Mouse (Mus musculus): ENCODE data around the gene Samd4b. TPM values are rescaled to one million over a fixed set of nuclear protein-coding genes. Genes with fewer than 3 reads are reported as not detected.
A peak's percentile ranks its signal among the peaks of the same experiment; 100 is the strongest.
"Not testable (repeated sequence)": the region's sequence is repeated elsewhere in the genome, so short reads cannot be mapped to it uniquely, and the experiment has no call there.

Gene Samd4b
- polyA plus RNA-seq (2015; fragmentation: Nextera tagmentation; extraction: Ambion mirVana): 20.0 and 25.7 TPM in 2 replicates

DNA sequence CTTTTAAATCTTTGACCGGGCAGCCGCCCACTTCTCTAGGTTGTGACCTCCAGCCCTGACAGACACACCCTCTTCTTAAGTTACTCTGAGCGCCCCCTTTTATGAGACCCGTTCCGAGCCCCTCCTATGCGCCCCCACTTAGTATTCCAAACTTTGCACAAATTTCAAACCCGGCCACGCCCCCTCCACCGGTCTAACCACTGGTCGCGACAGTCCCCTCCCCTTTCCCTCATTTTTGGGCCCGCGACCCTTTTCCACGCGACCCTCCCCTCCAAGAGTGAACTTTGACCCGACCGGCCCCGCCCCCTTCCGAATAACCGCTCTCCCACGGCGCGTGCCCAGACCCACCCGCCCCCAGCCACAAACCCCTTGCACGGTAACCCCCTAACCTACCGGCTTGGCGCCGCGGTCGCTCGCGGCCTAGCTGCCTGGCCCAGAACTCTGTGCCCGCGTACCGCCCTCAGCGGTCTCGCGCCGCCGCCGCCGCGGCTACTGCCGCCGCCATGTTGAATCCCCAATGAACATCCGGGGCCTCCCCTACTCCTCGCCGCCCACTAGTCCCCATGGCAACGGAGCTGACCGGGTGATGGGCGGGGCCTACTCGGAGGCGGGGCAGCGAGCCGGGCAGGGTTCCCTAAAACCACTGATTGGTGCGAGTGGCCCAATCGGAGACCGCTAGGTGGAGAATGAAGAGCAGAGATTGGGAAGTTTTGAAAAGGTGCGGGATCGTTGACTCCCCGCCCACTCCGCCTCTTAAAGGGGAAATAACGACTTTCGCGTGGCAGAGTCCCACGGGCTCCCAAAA is at the start of gene Samd4b, which contains the start of gene Pak4:
Gene Samd4b, minus strand, starts transcription at position 503 of the 805 bp plus-strand sequence.
Gene Pak4, minus strand, starts transcription at position 544 of the 805 bp plus-strand sequence.
- Histone ChIP-seq H3K4me3 (replicated peaks) (peak within 1 kb of the TSS; percentile 62), H3K27ac (peak within 1 kb of the TSS; percentile 85), H3K36me3 (no peaks in the 10 kb centered on the region), H3K27me3 (no peaks in the 10 kb centered on the region), H3K9ac (replicated peaks) (peak within 1 kb of the TSS; percentile 77), H3K9me3 (no peaks in the 10 kb centered on the region), H3K4me1 (replicated peaks) (peaks cover 45% of the 10 kb centered on the region), H3K4me2 (replicated peaks) (peak within 1 kb of the TSS; percentile 76)
- under 1% methylated on average over 66 of the region's 66 CpGs for WGBS
- ATAC-seq: peak; percentile 94

DNA sequence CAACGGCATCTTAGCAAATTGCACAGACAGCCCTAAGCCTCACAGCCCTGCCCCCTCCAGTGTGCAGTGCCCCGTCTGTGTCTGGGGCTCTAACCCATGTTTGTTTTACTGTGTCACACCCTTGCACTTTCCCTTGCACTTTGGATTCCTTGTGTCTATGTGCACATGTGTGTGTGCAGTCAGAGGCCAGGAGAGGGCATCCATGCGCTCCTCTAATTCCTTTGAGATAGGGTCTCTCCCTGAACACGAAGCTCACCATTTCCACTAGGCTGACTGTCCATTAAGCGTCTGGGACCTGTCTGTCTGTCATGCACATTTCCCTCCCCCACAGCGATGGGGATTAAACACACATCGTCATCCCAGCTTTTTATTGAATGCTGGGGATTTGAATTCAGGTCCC is 49.1 kb upstream of the Samd4b start:
- Histone ChIP-seq H3K4me3 (replicated peaks) (no peak overlapping the region), H3K27ac (no peak overlapping the region), H3K4me1 (replicated peaks) (no peaks in the 10 kb centered on the region), H3K9ac (replicated peaks) (no peak overlapping the region), H3K27me3 (no peaks in the 10 kb centered on the region), H3K9me3 (no peaks in the 10 kb centered on the region), H3K4me2 (replicated peaks) (no peak overlapping the region), H3K36me3 (no peaks in the 10 kb centered on the region)
- 55% methylated on average over 7 of the region's 7 CpGs for WGBS
- no peak for ATAC-seq

DNA sequence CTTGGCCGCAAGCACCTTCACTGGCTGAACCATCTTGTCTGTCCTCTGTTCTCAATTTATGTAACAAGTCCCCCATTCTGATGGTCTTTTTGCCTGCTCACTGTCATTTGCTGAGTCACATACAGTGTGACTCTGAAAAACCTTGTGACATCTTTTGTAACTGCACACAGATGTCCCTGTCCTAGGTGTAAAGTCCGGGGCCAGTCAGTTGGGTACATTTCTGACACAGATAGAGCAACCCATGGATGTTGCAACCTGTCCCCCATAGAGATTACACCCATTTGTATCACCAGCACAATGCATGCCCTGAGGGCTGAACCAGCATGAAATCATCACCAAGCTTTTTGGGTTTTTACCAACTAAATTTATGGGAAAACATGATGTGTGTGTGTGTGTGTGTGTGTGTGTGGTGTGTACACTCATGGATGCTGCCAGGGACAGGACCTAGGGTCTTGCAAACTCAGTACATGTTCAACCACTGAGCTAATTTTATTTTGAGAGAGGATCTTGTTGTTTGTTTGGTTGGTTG is 48.1 kb upstream of the Samd4b start:
- Histone ChIP-seq H3K9me3 (no peaks in the 10 kb centered on the region), H3K27ac (no peak overlapping the region), H3K36me3 (no peaks in the 10 kb centered on the region), H3K4me3 (replicated peaks) (no peak overlapping the region), H3K27me3 (no peaks in the 10 kb centered on the region), H3K4me2 (replicated peaks) (no peak overlapping the region), H3K9ac (replicated peaks) (no peak overlapping the region), H3K4me1 (replicated peaks) (no peaks in the 10 kb centered on the region)
- ATAC-seq: no peak
- 89% methylated on average over 2 of the region's 2 CpGs for WGBS

DNA sequence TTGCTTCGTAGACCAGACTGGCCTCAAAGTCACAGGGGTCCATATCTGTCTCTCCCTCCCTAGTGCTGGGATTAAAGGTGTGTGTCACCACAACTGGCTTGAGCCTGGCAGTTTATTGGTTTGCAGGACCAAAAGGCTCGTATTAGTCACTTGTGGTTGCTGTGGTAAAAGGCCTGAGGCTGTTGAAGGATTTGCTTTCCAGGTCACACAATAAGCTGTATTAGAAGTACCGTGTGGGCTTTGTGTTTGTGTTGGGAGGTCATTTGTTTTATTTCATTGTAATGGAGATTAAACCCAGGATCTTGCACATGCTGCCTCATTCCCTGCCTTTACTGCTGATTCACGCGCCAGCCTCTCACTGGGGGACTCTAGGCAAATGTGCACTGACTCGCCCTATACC is 47.4 kb upstream of the Samd4b start:
- Histone ChIP-seq H3K27me3 (no peaks in the 10 kb centered on the region), H3K4me3 (replicated peaks) (no peak overlapping the region), H3K4me2 (replicated peaks) (no peak overlapping the region), H3K4me1 (replicated peaks) (no peaks in the 10 kb centered on the region), H3K36me3 (no peaks in the 10 kb centered on the region), H3K27ac (no peak overlapping the region), H3K9me3 (no peaks in the 10 kb centered on the region), H3K9ac (replicated peaks) (no peak overlapping the region)
- 34% methylated on average over 6 of the region's 6 CpGs for WGBS
- no peak for ATAC-seq

DNA sequence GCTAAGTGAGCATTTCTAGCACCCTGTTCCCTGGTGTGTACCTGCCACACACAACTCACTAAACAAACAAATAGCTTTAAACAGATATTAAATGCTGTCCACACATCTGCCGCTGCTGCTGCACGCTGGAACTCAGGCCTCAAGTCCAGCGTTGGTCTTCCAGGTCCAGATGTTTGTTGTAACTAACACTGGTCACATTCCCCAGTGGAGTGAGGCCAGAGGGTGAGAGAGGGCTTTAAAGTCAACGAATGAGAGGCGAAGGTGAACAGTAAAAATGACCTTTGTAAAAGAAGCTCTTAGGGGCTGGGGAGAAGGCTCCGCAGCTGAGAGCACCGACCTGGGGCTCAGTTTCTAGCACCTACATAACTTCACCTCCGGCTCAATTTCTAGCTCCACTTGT is 43.6 kb upstream of the Samd4b start:
- H3K9me3 ChIP-seq: no peaks in the 10 kb centered on the region
- no peaks in the 10 kb centered on the region for H3K27me3 ChIP-seq
- no peak overlapping the region for H3K4me3 ChIP-seq (replicated peaks)
- WGBS: 85% methylated on average over 8 of the region's 8 CpGs
- no peak overlapping the region for H3K4me2 ChIP-seq (replicated peaks)
- peaks cover 3% of the 10 kb centered on the region; the same call in 1 of the 2 replicates for H3K4me1 ChIP-seq (replicated peaks)
- no peaks in the 10 kb centered on the region for H3K36me3 ChIP-seq
- H3K27ac ChIP-seq: no peak overlapping the region
- no peak overlapping the region for H3K9ac ChIP-seq (replicated peaks)
- ATAC-seq: no peak

DNA sequence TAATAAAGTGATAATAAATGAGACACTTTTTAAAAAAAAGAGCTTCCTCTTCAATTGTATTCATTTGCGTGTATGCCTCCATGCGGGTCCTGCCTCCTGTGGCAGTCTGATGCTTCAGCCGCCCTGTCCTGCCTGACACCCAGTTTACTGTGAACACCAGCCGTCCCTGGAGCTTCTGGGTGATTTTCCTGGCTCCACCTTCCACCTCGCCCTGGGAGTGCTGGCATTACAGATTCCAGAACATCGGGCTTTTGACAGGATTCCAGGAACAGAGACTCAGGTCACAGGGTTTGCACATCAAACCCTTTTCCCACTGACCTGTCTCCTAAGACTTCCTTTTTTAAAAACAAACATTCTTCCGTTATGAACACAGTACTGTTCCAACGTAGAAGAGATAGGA is 39.6 kb upstream of the Samd4b start:
- Histone ChIP-seq H3K36me3 (no peaks in the 10 kb centered on the region), H3K4me2 (replicated peaks) (no peak overlapping the region), H3K27me3 (peaks cover 4% of the 10 kb centered on the region; the same call in 1 of the 2 replicates), H3K9ac (replicated peaks) (no peak overlapping the region), H3K9me3 (no peaks in the 10 kb centered on the region), H3K27ac (no peak overlapping the region), H3K4me3 (replicated peaks) (no peak overlapping the region), H3K4me1 (replicated peaks) (peaks cover 3% of the 10 kb centered on the region; the same call in 1 of the 2 replicates)
- no peak for ATAC-seq
- 34% methylated on average over 8 of the region's 8 CpGs for WGBS

DNA sequence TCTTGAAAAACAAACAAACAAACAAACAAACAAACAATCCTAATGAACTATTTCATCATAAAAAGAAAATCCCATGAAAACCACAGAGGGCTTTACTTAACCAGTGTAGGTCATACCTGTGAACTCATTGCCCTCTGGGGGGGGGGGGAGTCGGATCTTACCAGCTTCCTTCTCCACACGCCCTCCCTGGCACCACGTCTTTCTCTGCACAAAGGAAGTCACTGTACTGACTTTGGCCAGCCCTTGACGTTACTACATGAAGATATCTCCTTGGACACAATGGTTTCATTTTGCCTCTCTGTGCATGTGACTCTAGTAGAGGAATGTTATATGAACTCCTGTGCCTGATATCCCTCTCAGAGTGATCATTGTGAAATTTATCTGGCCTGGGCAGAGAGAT is 36.2 kb upstream of the Samd4b start:
- Histone ChIP-seq H3K27me3 (peaks cover 35% of the 10 kb centered on the region), H3K9me3 (no peaks in the 10 kb centered on the region), H3K36me3 (no peaks in the 10 kb centered on the region), H3K9ac (replicated peaks) (no peak overlapping the region), H3K27ac (no peak overlapping the region), H3K4me1 (replicated peaks) (peaks cover 18% of the 10 kb centered on the region), H3K4me3 (replicated peaks) (no peak overlapping the region), H3K4me2 (replicated peaks) (no peak overlapping the region)
- no peak for ATAC-seq
- WGBS: 81% methylated on average over 4 of the region's 4 CpGs

DNA sequence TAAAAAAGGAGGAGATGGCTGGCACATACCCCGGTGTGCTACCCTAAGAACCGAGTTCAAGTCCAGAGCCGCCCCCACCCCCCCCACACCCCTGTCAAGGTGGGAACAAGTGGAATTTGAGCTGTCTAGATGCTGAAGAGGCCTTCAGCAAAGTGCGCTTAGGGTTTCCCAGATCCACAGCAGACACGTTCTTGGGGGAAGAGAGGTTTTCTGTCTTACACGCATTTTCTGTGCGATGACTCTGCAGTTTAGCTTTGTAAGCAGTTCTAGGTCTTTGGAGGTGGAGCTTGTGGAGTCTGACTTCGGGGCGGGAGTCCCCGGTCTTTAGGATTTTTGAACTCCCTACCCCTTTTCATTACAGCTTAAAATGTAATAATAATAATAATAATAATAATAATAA is 33.1 kb upstream of the Samd4b start, which contains the start of gene Acp7:
Gene Acp7, minus strand, starts transcription at position 260 of the 400 bp plus-strand sequence.
- 30% methylated on average over 10 of the region's 10 CpGs for WGBS
- 0 out of 2 replicates have a peak within 1 kb of the TSS, but pooled peaks have one; percentile 25 for H3K9ac ChIP-seq (replicated peaks)

DNA sequence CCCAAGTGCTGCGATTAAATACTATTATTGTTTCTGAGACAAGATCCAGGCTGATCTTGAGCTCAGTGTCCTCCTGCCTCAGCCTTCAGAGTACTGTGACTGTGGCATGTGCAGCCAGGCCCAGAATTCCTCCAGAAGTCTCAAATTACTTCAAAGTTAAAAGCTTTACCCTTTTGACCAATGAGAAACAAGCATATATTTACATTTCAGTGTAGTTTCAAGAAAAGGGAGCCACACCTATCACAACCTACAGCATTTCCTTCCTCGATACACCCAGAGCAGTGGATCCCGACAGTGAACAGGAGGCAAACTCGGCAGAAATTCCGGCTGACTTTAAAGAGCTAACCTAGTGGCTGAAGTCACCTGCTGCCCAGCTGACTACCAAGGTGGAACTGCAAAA is 26.8 kb upstream of the Samd4b start:
- Histone ChIP-seq H3K4me3 (replicated peaks) (no peak overlapping the region), H3K9ac (replicated peaks) (no peak overlapping the region), H3K36me3 (no peaks in the 10 kb centered on the region), H3K4me2 (replicated peaks) (no peak overlapping the region), H3K27me3 (peaks cover 16% of the 10 kb centered on the region), H3K4me1 (replicated peaks) (peaks cover 4% of the 10 kb centered on the region; the same call in 1 of the 2 replicates), H3K9me3 (no peaks in the 10 kb centered on the region), H3K27ac (no peak overlapping the region)
- 88% methylated on average over 5 of the region's 5 CpGs for WGBS
- ATAC-seq: no peak

More for the DNA sequence above, 33.1 kb upstream of the Samd4b start, which contains the start of gene Acp7:
- Histone ChIP-seq H3K9me3 (no peaks in the 10 kb centered on the region), H3K4me2 (replicated peaks) (peak within 1 kb of the TSS; percentile 47), H3K27me3 (peaks cover 44% of the 10 kb centered on the region), H3K4me1 (replicated peaks) (peaks cover 15% of the 10 kb centered on the region), H3K27ac (no peak within 1 kb of the TSS), H3K4me3 (replicated peaks) (peak within 1 kb of the TSS; percentile 25), H3K36me3 (no peaks in the 10 kb centered on the region)
- ATAC-seq: no peak

DNA sequence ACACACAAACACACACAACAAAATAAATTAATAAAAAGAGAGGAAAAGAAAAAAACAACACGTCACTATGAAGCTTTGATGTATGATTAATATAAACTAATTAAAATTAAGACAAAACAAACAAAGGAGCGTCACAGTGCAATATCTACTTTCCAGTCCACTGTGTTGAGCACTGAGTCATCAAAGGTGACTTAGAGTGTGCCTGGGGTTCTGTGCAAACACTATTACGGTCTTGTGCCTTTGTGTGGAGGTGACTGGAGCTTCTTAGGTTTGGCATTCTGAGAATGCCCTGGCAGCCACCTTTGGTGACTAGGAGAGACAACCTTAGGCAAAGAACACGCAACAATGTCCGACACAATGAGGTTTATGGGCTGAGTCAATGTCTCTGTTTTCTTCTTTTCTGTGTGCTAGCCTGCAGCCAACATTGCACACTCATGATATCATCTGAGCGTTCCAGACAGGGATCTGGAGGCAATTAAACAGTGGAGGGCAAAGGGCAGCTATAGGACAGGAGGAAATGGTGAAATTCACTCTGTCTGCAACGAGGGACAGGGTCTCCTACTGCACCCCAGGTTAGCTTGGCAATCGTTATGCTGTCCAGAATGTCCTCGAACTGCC is 21.3 kb upstream of the Samd4b start:
- H3K36me3 ChIP-seq: no peaks in the 10 kb centered on the region

DNA sequence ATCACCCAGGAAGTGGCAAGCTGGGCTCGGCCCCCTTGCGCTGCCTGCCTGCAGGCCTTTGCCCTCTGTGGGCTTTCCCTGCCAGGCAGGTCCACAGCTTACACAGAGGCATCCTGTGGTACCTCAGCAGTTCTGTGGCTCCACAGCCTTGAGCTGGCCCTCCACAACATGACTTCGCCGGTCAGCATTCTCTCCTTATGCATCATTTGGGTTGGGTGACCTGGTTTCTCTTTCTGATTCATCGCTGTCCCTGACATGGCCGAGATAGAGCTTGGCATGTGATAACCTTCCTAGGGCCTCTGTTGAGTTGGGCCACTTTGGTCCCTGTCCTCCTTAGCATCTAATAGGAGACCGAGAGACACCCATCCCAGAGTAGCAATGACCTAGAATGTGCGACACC is 8.0 kb upstream of the Samd4b start:
- Histone ChIP-seq H3K27me3 (no peaks in the 10 kb centered on the region), H3K9ac (replicated peaks) (no peak overlapping the region), H3K36me3 (no peaks in the 10 kb centered on the region), H3K4me3 (replicated peaks) (no peak overlapping the region), H3K4me2 (replicated peaks) (no peak overlapping the region), H3K27ac (no peak overlapping the region), H3K9me3 (no peaks in the 10 kb centered on the region), H3K4me1 (replicated peaks) (peaks cover 6% of the 10 kb centered on the region; the same call in 1 of the 2 replicates)
- WGBS: 97% methylated on average over 8 of the region's 8 CpGs
- ATAC-seq: no peak

More for the DNA sequence above, 21.3 kb upstream of the Samd4b start:
- no peak overlapping the region for H3K27ac ChIP-seq
- H3K4me2 ChIP-seq (replicated peaks): no peak overlapping the region
- ATAC-seq: no peak
- no peaks in the 10 kb centered on the region for H3K27me3 ChIP-seq
- WGBS: 79% methylated on average over 9 of the region's 9 CpGs
- H3K9ac ChIP-seq (replicated peaks): no peak overlapping the region
- H3K9me3 ChIP-seq: no peaks in the 10 kb centered on the region; the same call in 1 of the 2 replicates
- H3K4me3 ChIP-seq (replicated peaks): no peak overlapping the region
- no peaks in the 10 kb centered on the region for H3K4me1 ChIP-seq (replicated peaks)

DNA sequence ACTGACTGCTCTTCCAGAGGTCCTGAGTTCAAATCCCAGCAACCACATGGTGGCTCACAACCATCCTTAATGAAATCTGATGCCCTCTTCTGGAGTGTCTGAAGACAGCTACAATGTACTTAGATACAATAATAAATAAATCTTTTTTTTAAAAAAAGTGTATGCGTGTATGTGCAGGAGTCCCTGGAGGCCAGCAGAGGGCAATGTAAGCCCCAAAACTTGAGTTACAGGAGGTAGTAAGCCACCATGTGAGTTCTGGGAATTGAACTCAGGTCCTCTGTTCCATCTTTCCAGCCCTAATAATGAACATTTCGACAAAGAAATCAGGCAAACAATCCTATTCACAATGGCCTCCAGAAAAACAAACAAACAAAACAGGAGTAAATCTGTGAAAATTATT is 5.8 kb upstream of the Samd4b start:
- not testable (repeated sequence) for H3K4me2 ChIP-seq (replicated peaks); H3K36me3 ChIP-seq; H3K4me1 ChIP-seq (replicated peaks); H3K27ac ChIP-seq; ATAC-seq; H3K27me3 ChIP-seq; H3K4me3 ChIP-seq (replicated peaks); H3K9ac ChIP-seq (replicated peaks); H3K9me3 ChIP-seq
- WGBS: 83% methylated on average over 2 of the region's 2 CpGs

Measured in midbrain, embryonic 13.5 days (tissue).